ENCODE assay signal across 16 mouse cellular contexts in genomic region chr1:139087564-139087963, GRCm38 (mm10).
"Had no signal": no experiment of that assay in that cellular context is flagged by ENCODE, and none has a peak within 500 bp of the region (broad histone marks: within the 10 kb centered on the region; RNA-seq: fewer than 3 reads in every experiment).

No protein-coding gene starts in this region.

- H3K4me1 ChIP-seq: neural tube, embryonic 12.5 days; neural tube, embryonic 13.5 days; neural tube, embryonic 15.5 days; stomach, embryonic 15.5 days had no signal

- H3K9ac ChIP-seq: neural tube, embryonic 12.5 days; neural tube, embryonic 13.5 days; neural tube, embryonic 15.5 days; stomach, embryonic 15.5 days had no signal

- H3K4me3 ChIP-seq: neural tube, embryonic 12.5 days; neural tube, embryonic 13.5 days; neural tube, embryonic 15.5 days; stomach, embryonic 15.5 days had no signal

- H3K9me3 ChIP-seq: neural tube, embryonic 12.5 days; neural tube, embryonic 13.5 days; neural tube, embryonic 15.5 days; stomach, embryonic 15.5 days had no signal

- DNase-seq: retina, postnatal 1 day; right cerebral cortex, adult 18-20 months; right cerebral cortex, postnatal 14 days; right cerebral cortex, postnatal 25 days; right cerebral cortex, postnatal 4 days; spleen, adult 18-20 months; thymus, adult 18-20 months; thymus, adult 2 months; thymus, postnatal 25 days; thymus, postnatal 36 days; thymus, postnatal 4 days had no signal

- H3K36me3 ChIP-seq: neural tube, embryonic 12.5 days; neural tube, embryonic 13.5 days; neural tube, embryonic 15.5 days; stomach, embryonic 15.5 days had no signal

- H3K27me3 ChIP-seq: neural tube, embryonic 12.5 days; neural tube, embryonic 13.5 days; neural tube, embryonic 15.5 days; stomach, embryonic 15.5 days had no signal

- H3K27ac ChIP-seq: neural tube, embryonic 12.5 days; neural tube, embryonic 13.5 days; neural tube, embryonic 15.5 days; stomach, embryonic 15.5 days; stomach, postnatal 0 days had no signal
